Mouse (Mus musculus) intestine, embryonic 14.5 days (tissue): Measurements from ENCODE around the gene Babam2. TPM values are rescaled to one million over a fixed set of nuclear protein-coding genes. Genes with fewer than 3 reads are reported as not detected.
"Not testable (repeated sequence)": the region's sequence is repeated elsewhere in the genome, so short reads cannot be mapped to it uniquely, and the experiment has no call there.

Experiments used
- ATAC-seq: fragments of 200-750 bp; cut with Nextera tagmentation; replicated peaks from 2 replicates; pipeline ENCODE4 v1.8.0; 2017; ENCODE audit warnings: low read depth, moderate number of reproducible peaks, moderate TSS enrichment, moderate library complexity; ENCODE audit not compliant: low FRiP score, low TSS enrichment
- DNase-seq: peaks from one replicate; pipeline ENCODE4 v3.0.0-alpha.2; 2018; ENCODE audit warnings: low spot score
- H3K27ac ChIP-seq: fragments of 300-500 bp; sonication (generic); 2 replicates; pipeline ENCODE4 v1.5.1; 2014; ENCODE audit warnings: low read depth, mild to moderate bottlenecking, control low read depth
- H3K27me3 ChIP-seq: fragments of 300-500 bp; sonication (generic); replicated peaks from 2 replicates; pipeline ENCODE4 v1.6.1; 2014; ENCODE audit warnings: low read length, control low read depth; ENCODE audit not compliant: control insufficient read depth, insufficient read depth
- H3K36me3 ChIP-seq: fragments of 300-500 bp; sonication (generic); 2 replicates; pipeline ENCODE4 v1.6.1; 2014; ENCODE audit warnings: low read length, control low read depth; ENCODE audit not compliant: control insufficient read depth, insufficient read depth
- H3K4me1 ChIP-seq: fragments of 300-500 bp; sonication (generic); replicated peaks from 2 replicates; pipeline ENCODE4 v1.6.1; 2014; ENCODE audit warnings: low read length, control low read depth, mixed read lengths; ENCODE audit not compliant: control insufficient read depth, insufficient read depth
- H3K4me2 ChIP-seq: fragments of 300-500 bp; sonication (generic); 2 replicates; pipeline ENCODE4 v1.6.1; 2014; ENCODE audit warnings: low read length
- H3K4me3 ChIP-seq: fragments of 300-500 bp; sonication (generic); 2 replicates; pipeline ENCODE4 v1.5.1; 2014; ENCODE audit warnings: low read depth, low read length, control low read depth, mixed read lengths
- H3K9ac ChIP-seq: fragments of 300-500 bp; sonication (generic); 2 replicates; pipeline ENCODE4 v1.6.1; 2014; ENCODE audit warnings: mild to moderate bottlenecking, low read length
- H3K9me3 ChIP-seq: fragments of 300-500 bp; sonication (generic); 2 replicates; pipeline ENCODE4 v1.6.1; 2016; ENCODE audit warnings: low read length, control low read depth; ENCODE audit not compliant: control insufficient read depth
- WGBS: fragments of 180-500 bp; shearing (Covaris S2); extraction: QIAGEN DNeasy Blood & Tissue Kit; methylation state at CpG from one replicate; pipeline ENCODE4 v1.1.7; 2014; 5-methylcytosine and 5-hydroxymethylcytosine counted together
- polyA plus RNA-seq: library from polyadenylated mRNA; unstranded; fragments of >200 nt; fragmentation: Nextera tagmentation; extraction: Ambion mirVana; gene quantifications from 2 replicates; pipeline ENCODE4 v1.2.1, GENCODE M21; 2014

Gene Babam2
- polyA plus RNA-seq, 1 experiment from 2014 or later = 43.5 TPM

- ATAC-seq (no peak), DNase-seq (no peak)
- no peak overlapping the region for H3K4me2 ChIP-seq
- 89% methylated on average over 6 of the region's 6 CpGs for WGBS
- no peak overlapping the region for H3K9ac ChIP-seq
- H3K36me3 ChIP-seq = no peaks in the 10 kb centered on the region
- H3K4me1 ChIP-seq = no peaks in the 10 kb centered on the region
- H3K27me3 ChIP-seq = no peaks in the 10 kb centered on the region
- no peaks in the 10 kb centered on the region for H3K9me3 ChIP-seq
- H3K27ac ChIP-seq = no peak overlapping the region
- H3K4me3 ChIP-seq = no peak overlapping the region
Observed at GRCm38 (mm10) chr5:31774976-31775375, 77.5 kb downstream of the Babam2 start.

- ATAC-seq (no peak), DNase-seq (no peak)
- Histone ChIP-seq H3K9ac (no peak overlapping the region), H3K27me3 (no peaks in the 10 kb centered on the region), H3K4me3 (no peak overlapping the region), H3K36me3 (no peaks in the 10 kb centered on the region), H3K4me2 (no peak overlapping the region), H3K4me1 (no peaks in the 10 kb centered on the region), H3K27ac (no peak overlapping the region), H3K9me3 (no peaks in the 10 kb centered on the region)
- 82% methylated on average over 5 of the region's 5 CpGs for WGBS
Observed at GRCm38 (mm10) chr5:31781624-31782023, 84.1 kb downstream of the Babam2 start.

GRCm38 (mm10) chr5:31787201-31787600 lies 89.7 kb downstream of the Babam2 start:
- no peak overlapping the region for H3K9ac ChIP-seq
- H3K27ac ChIP-seq = no peak overlapping the region
- ATAC-seq (no peak), DNase-seq (no peak)
- H3K27me3 ChIP-seq = no peaks in the 10 kb centered on the region
- H3K4me2 ChIP-seq = no peak overlapping the region
- H3K36me3 ChIP-seq = no peaks in the 10 kb centered on the region
- 70% methylated on average over 3 of the region's 3 CpGs for WGBS
- H3K4me3 ChIP-seq = no peak overlapping the region
- no peaks in the 10 kb centered on the region for H3K9me3 ChIP-seq
- no peaks in the 10 kb centered on the region for H3K4me1 ChIP-seq

- Histone ChIP-seq H3K27ac (no peak overlapping the region), H3K27me3 (no peaks in the 10 kb centered on the region), H3K4me1 (no peaks in the 10 kb centered on the region), H3K4me3 (no peak overlapping the region), H3K9ac (no peak overlapping the region), H3K9me3 (no peaks in the 10 kb centered on the region), H3K4me2 (no peak overlapping the region), H3K36me3 (no peaks in the 10 kb centered on the region)
- WGBS = 68% methylated on average over 3 of the region's 3 CpGs
- DNase-seq (no peak), ATAC-seq (no peak)
Observed at GRCm38 (mm10) chr5:31787622-31788021, 90.1 kb downstream of the Babam2 start.

GRCm38 (mm10) chr5:31792338-31792737 lies 94.9 kb downstream of the Babam2 start:
- no peaks in the 10 kb centered on the region for H3K4me1 ChIP-seq
- 89% methylated on average over 6 of the region's 6 CpGs for WGBS
- H3K27me3 ChIP-seq = no peaks in the 10 kb centered on the region
- H3K9me3 ChIP-seq = no peaks in the 10 kb centered on the region
- no peaks in the 10 kb centered on the region for H3K36me3 ChIP-seq
- DNase-seq = no peak
- ATAC-seq = no peak
- no peak overlapping the region for H3K9ac ChIP-seq
- H3K4me3 ChIP-seq = no peak overlapping the region
- no peak overlapping the region for H3K27ac ChIP-seq
- no peak overlapping the region for H3K4me2 ChIP-seq

- H3K36me3 ChIP-seq = no peaks in the 10 kb centered on the region
- WGBS = 83% methylated on average over 8 of the region's 8 CpGs
Observed at GRCm38 (mm10) chr5:31792863-31793262, 95.4 kb downstream of the Babam2 start.

GRCm38 (mm10) chr5:31795414-31795813 lies 97.9 kb downstream of the Babam2 start:
- H3K27ac ChIP-seq = no peak overlapping the region
- DNase-seq (no peak), ATAC-seq (no peak)
- no peaks in the 10 kb centered on the region for H3K27me3 ChIP-seq
- H3K4me2 ChIP-seq = no peak overlapping the region
- H3K36me3 ChIP-seq = no peaks in the 10 kb centered on the region
- no peak overlapping the region for H3K4me3 ChIP-seq
- H3K9me3 ChIP-seq = no peaks in the 10 kb centered on the region
- no peaks in the 10 kb centered on the region for H3K4me1 ChIP-seq
- no peak overlapping the region for H3K9ac ChIP-seq
- WGBS = 77% methylated on average over 3 of the region's 3 CpGs

More at GRCm38 (mm10) chr5:31792863-31793262, 95.4 kb downstream of the Babam2 start:
- DNase-seq (no peak), ATAC-seq (no peak)
- no peaks in the 10 kb centered on the region for H3K9me3 ChIP-seq
- no peak overlapping the region for H3K9ac ChIP-seq
- H3K4me2 ChIP-seq = no peak overlapping the region
- no peak overlapping the region for H3K27ac ChIP-seq
- no peak overlapping the region for H3K4me3 ChIP-seq
- no peaks in the 10 kb centered on the region for H3K27me3 ChIP-seq
- H3K4me1 ChIP-seq = no peaks in the 10 kb centered on the region

- ATAC-seq = no peak
- no peak overlapping the region for H3K27ac ChIP-seq
- DNase-seq = no peak
- H3K4me1 ChIP-seq = no peaks in the 10 kb centered on the region
- H3K36me3 ChIP-seq = no peaks in the 10 kb centered on the region
- H3K4me2 ChIP-seq = no peak overlapping the region
- no peaks in the 10 kb centered on the region for H3K9me3 ChIP-seq
- no peaks in the 10 kb centered on the region for H3K27me3 ChIP-seq
- H3K9ac ChIP-seq = no peak overlapping the region
- no peak overlapping the region for H3K4me3 ChIP-seq
Observed at GRCm38 (mm10) chr5:31796979-31797378, 99.5 kb downstream of the Babam2 start.

GRCm38 (mm10) chr5:31804211-31804610 lies 106.7 kb downstream of the Babam2 start:
- not testable (repeated sequence) for H3K36me3 ChIP-seq, DNase-seq, H3K4me1 ChIP-seq, H3K9me3 ChIP-seq, H3K27ac ChIP-seq, H3K4me2 ChIP-seq, H3K27me3 ChIP-seq, ATAC-seq, H3K4me3 ChIP-seq, H3K9ac ChIP-seq
- 87% methylated on average over 8 of the region's 8 CpGs for WGBS
